Mouse (Mus musculus): ENCODE measurements at regions not wholly inside any gene's neighbourhood (a gene's known extent, or its start where the extent isn't known, plus 50 kb on each side); places are given as distances from the start of the nearest gene placed in this dataset.
A peak's percentile ranks its signal among the peaks of the same experiment; 100 is the strongest.

DNA sequence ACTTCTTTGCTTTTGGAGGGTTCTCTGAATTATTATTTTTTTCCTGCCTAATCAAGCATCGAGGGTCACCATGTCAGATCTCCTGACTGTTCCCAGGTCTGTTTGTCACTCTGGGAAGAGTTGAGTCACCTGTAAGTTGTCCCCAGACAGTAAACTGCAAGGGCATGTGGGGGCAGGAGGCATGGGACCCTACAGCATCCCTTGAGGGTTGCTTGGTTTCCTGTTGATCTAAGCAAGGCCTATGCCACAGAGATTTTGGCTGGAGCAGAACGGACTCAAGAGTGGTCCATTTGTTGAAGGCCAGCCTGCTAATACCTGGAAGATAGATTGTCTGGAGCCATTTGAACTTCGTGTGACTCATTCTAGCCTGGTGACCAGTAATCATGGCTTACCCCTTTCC, 199.7 kb downstream of the Foxo1 start:
- H3K4me2 ChIP-seq (replicated peaks; ENCODE audit: low read depth), result no peak overlapping the region
- WGBS, result 76% methylated on average over 3 of the region's 3 CpGs

DNA sequence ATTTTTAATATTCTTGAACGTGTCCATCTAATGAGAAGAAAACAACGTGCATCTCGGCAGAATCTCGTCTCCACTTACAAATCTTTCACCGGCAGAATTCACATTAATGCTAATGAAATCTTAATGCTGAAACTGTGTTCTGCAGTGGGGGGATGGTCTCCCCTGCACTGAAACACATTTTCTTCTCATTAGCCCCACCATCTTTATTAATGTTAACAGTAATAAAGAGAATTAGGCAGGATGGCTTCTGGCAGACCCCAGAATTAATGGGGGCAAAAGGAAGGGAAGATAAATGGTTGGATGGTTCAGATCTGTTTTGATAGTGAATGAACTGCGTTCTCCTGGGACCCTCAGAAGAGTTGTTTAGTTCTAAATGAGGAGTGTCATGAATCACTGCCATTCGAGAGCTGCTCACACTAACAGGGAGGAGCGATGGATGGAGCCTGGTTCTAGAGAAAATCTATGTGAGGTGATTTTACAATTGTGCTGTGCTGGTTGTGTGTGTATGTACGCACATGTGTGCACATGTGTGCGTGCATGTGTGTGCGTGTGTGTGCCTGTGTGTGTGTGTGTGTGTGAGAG, 198.9 kb downstream of the Foxo1 start:
- 72% methylated on average over 11 of the region's 11 CpGs for WGBS
- Histone ChIP-seq H3K27me3 (replicated peaks; ENCODE audit: control insufficient read depth, insufficient read depth, low read length) (no peaks in the 10 kb centered on the region), H3K4me2 (replicated peaks; ENCODE audit: low read depth) (no peak overlapping the region), H3K9ac (ENCODE audit: low read depth, low read length) (no peak overlapping the region), H3K4me3 (ENCODE audit: low read depth, low read length) (no peak overlapping the region), H3K9me3 (ENCODE audit: control insufficient read depth) (no peaks in the 10 kb centered on the region), H3K27ac (ENCODE audit: low read depth, low read length) (no peak overlapping the region), H3K36me3 (ENCODE audit: control insufficient read depth, insufficient read depth) (no peaks in the 10 kb centered on the region), H3K4me1 (replicated peaks; ENCODE audit: control insufficient read depth, insufficient read depth, low read length) (no peaks in the 10 kb centered on the region)
- no peak for ATAC-seq
- no peak for TF ChIP-seq CTCF (IDR thresholded peaks at IDR 0.05; ENCODE audit: low read depth)

More for the DNA sequence above, 199.7 kb downstream of the Foxo1 start:
- Histone ChIP-seq H3K36me3 (ENCODE audit: control insufficient read depth, insufficient read depth) (no peaks in the 10 kb centered on the region), H3K4me3 (ENCODE audit: low read depth, low read length) (no peak overlapping the region), H3K9me3 (ENCODE audit: control insufficient read depth) (no peaks in the 10 kb centered on the region), H3K9ac (ENCODE audit: low read depth, low read length) (no peak overlapping the region), H3K4me1 (replicated peaks; ENCODE audit: control insufficient read depth, insufficient read depth, low read length) (no peaks in the 10 kb centered on the region), H3K27ac (ENCODE audit: low read depth, low read length) (no peak overlapping the region), H3K27me3 (replicated peaks; ENCODE audit: control insufficient read depth, insufficient read depth, low read length) (no peaks in the 10 kb centered on the region)
- ATAC-seq, result no peak
- TF ChIP-seq CTCF (IDR thresholded peaks at IDR 0.05; ENCODE audit: low read depth), result no peak

DNA sequence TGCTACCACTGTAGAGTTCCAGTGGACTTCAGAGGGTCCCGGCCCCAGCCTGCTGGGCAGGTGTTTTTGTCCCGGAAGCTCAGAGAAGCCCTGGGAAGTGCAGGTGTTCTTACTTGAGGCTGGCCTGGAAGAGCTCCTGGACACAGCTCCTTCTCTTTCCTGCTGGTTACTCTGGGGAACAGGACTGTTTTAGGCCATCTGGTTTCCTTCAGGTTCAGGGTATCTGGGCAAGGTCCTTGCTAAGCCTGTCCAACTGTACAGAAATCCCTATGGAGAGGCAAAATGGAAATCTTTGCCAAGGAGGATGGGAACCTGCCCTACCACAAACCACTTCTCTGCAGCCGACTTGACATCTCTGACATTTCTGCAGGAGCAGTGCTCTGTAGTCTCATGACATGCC, 198.4 kb downstream of the Foxo1 start:
- H3K4me3 ChIP-seq (ENCODE audit: low read depth, low read length), result no peak overlapping the region

DNA sequence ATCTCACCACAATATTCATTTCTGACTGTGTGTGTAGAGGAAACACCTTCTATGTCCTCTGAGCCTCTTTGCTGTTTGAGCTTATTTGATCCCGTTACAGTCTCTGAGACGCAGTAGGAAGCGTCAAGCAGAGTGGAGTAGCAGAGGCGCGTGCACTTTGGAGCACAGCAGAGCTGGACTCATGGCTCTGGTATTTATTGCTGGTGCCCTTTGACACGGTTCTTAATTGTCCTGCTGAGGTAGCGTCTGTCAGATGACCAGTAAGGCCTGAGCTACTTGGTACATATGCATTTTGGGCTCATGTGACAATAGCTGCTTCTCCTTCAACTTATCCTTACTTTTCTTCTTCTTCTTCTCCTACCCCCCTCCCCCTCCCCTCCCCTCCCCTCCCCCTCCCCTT, 195.8 kb downstream of the Foxo1 start:
- Histone ChIP-seq H3K4me3 (ENCODE audit: low read depth, low read length) (no peak overlapping the region), H3K4me1 (replicated peaks; ENCODE audit: control insufficient read depth, insufficient read depth, low read length) (no peaks in the 10 kb centered on the region), H3K9ac (ENCODE audit: low read depth, low read length) (no peak overlapping the region), H3K27me3 (replicated peaks; ENCODE audit: control insufficient read depth, insufficient read depth, low read length) (no peaks in the 10 kb centered on the region; the same call in 1 of the 2 replicates), H3K9me3 (ENCODE audit: control insufficient read depth) (no peaks in the 10 kb centered on the region), H3K27ac (ENCODE audit: low read depth, low read length) (no peak overlapping the region), H3K4me2 (replicated peaks; ENCODE audit: low read depth) (no peak overlapping the region), H3K36me3 (ENCODE audit: control insufficient read depth, insufficient read depth) (no peaks in the 10 kb centered on the region)
- WGBS, result 22% methylated on average over 7 of the region's 7 CpGs
- TF ChIP-seq CTCF (IDR thresholded peaks at IDR 0.05; ENCODE audit: low read depth), result no peak
- peak; percentile 94 for ATAC-seq

More for the DNA sequence above, 198.4 kb downstream of the Foxo1 start:
- Histone ChIP-seq H3K4me1 (replicated peaks; ENCODE audit: control insufficient read depth, insufficient read depth, low read length) (no peaks in the 10 kb centered on the region), H3K9me3 (ENCODE audit: control insufficient read depth) (no peaks in the 10 kb centered on the region), H3K36me3 (ENCODE audit: control insufficient read depth, insufficient read depth) (no peaks in the 10 kb centered on the region), H3K9ac (ENCODE audit: low read depth, low read length) (no peak overlapping the region), H3K27me3 (replicated peaks; ENCODE audit: control insufficient read depth, insufficient read depth, low read length) (no peaks in the 10 kb centered on the region), H3K4me2 (replicated peaks; ENCODE audit: low read depth) (no peak overlapping the region), H3K27ac (ENCODE audit: low read depth, low read length) (no peak overlapping the region)
- WGBS, result 69% methylated on average over 3 of the region's 3 CpGs
- no peak for TF ChIP-seq CTCF (IDR thresholded peaks at IDR 0.05; ENCODE audit: low read depth)
- no peak for ATAC-seq

DNA sequence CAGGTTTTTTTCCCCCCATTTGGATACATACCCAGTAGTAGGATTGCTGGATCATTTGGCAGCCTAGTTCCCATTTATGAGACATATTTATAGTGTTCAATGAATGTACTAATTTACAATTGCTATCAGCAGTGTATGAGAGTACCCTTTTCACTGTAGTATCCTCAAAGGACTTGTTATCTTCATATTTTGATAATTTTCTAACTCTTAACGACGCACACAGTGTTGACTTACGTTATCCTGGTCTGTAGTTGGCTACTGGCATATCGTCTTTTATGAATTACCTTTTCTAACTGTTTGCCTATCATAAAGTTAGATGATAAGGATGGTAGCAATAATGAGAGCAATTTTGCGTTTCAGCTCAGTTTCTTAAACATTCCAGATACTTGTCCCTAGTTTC, 186.8 kb downstream of the Foxo1 start:
- no peak overlapping the region for H3K27ac ChIP-seq (ENCODE audit: low read depth, low read length)
- no peaks in the 10 kb centered on the region for H3K9me3 ChIP-seq (ENCODE audit: control insufficient read depth)
- no peak for TF ChIP-seq CTCF (IDR thresholded peaks at IDR 0.05; ENCODE audit: low read depth)
- 49% methylated on average over 5 of the region's 5 CpGs for WGBS
- no peak overlapping the region for H3K4me2 ChIP-seq (replicated peaks; ENCODE audit: low read depth)
- H3K9ac ChIP-seq (ENCODE audit: low read depth, low read length), result no peak overlapping the region
- no peak for ATAC-seq
- H3K36me3 ChIP-seq (ENCODE audit: control insufficient read depth, insufficient read depth), result no peaks in the 10 kb centered on the region
- peaks cover 18% of the 10 kb centered on the region; the same call in 1 of the 2 replicates for H3K27me3 ChIP-seq (replicated peaks; ENCODE audit: control insufficient read depth, insufficient read depth, low read length)
- H3K4me3 ChIP-seq (ENCODE audit: low read depth, low read length), result no peak overlapping the region
- H3K4me1 ChIP-seq (replicated peaks; ENCODE audit: control insufficient read depth, insufficient read depth, low read length), result no peaks in the 10 kb centered on the region

DNA sequence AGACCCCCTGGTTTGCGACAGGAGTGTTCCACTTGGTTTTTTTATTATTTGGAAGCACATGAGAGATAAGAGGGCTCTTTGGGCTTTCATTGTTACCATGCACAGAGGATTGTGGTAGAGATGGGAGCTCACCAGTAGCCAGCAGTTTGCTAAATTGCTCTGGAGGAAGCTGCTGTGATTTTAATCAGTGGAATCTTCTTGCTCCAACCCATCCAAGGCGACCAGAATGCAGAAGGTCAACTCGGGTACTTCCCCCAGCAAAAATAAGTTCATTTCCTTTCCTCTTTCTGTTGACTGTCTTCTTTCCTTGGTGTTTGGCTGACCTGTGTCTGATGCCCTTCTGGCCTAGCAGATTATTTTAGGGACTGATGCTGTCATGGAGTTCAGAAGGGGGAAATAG, 184.9 kb downstream of the Foxo1 start:
- no peaks in the 10 kb centered on the region for H3K4me1 ChIP-seq (replicated peaks; ENCODE audit: control insufficient read depth, insufficient read depth, low read length)
- WGBS, result 71% methylated on average over 3 of the region's 3 CpGs
- no peak overlapping the region for H3K4me3 ChIP-seq (ENCODE audit: low read depth, low read length)
- H3K36me3 ChIP-seq (ENCODE audit: control insufficient read depth, insufficient read depth), result no peaks in the 10 kb centered on the region
- no peak for ATAC-seq
- H3K4me2 ChIP-seq (replicated peaks; ENCODE audit: low read depth), result no peak overlapping the region
- no peaks in the 10 kb centered on the region for H3K9me3 ChIP-seq (ENCODE audit: control insufficient read depth)
- 0 out of 2 replicates have a peak, but pooled peaks cover 13% of the 10 kb centered on the region for H3K27me3 ChIP-seq (replicated peaks; ENCODE audit: control insufficient read depth, insufficient read depth, low read length)
- TF ChIP-seq CTCF (IDR thresholded peaks at IDR 0.05; ENCODE audit: low read depth), result no peak
- H3K9ac ChIP-seq (ENCODE audit: low read depth, low read length), result no peak overlapping the region
- H3K27ac ChIP-seq (ENCODE audit: low read depth, low read length), result no peak overlapping the region

DNA sequence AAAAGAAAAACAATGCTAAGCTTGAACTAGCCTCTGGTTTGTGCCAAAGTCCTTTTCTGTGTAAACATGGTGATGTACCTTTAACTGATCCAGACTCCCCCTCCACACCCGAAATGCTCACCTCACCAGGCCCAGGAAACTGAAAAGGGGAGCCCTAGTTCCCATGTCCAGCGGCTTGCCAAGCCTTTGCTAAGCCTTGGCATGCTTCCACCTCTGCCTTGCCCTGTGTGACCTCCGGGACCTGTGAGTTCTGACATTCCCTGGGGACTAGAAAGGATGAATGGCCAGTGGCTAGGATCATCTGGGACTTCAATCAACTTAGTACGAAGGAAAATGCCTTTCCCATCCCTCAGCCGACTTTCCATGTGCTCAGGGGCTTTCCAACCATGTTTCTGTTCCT, 184.2 kb downstream of the Foxo1 start:
- H3K4me3 ChIP-seq (ENCODE audit: low read depth, low read length), result no peak overlapping the region
- H3K27me3 ChIP-seq (replicated peaks; ENCODE audit: control insufficient read depth, insufficient read depth, low read length), result 0 out of 2 replicates have a peak, but pooled peaks cover 11% of the 10 kb centered on the region
- TF ChIP-seq CTCF (IDR thresholded peaks at IDR 0.05; ENCODE audit: low read depth), result no peak
- no peak for ATAC-seq
- no peaks in the 10 kb centered on the region for H3K4me1 ChIP-seq (replicated peaks; ENCODE audit: control insufficient read depth, insufficient read depth, low read length)
- H3K9ac ChIP-seq (ENCODE audit: low read depth, low read length), result no peak overlapping the region
- WGBS, result 63% methylated on average over 5 of the region's 5 CpGs
- H3K9me3 ChIP-seq (ENCODE audit: control insufficient read depth), result no peaks in the 10 kb centered on the region
- no peaks in the 10 kb centered on the region for H3K36me3 ChIP-seq (ENCODE audit: control insufficient read depth, insufficient read depth)
- no peak overlapping the region for H3K4me2 ChIP-seq (replicated peaks; ENCODE audit: low read depth)
- H3K27ac ChIP-seq (ENCODE audit: low read depth, low read length), result no peak overlapping the region
